Comparison of ENCODE assay signal across 8 mouse cellular contexts in genomic region chr2:156439666-156440462, GRCm38 (mm10). TPM values are rescaled to one million over a fixed set of nuclear protein-coding genes. Genes with fewer than 3 reads are reported as not detected.
DNase-seq lines count a peak whose midpoint lies in the region; ATAC-seq lines count a peak whose summit lies in the region.

No protein-coding gene starts in this region.

- no peaks in the 10 kb centered on the region for H3K9me3 ChIP-seq in intestine, embryonic 14.5 days (ENCODE audit: control insufficient read depth, low read length)
- H3K9me3 ChIP-seq in liver, embryonic 12.5 days (replicated peaks) = no peaks in the 10 kb centered on the region

- no peak overlapping the region for H3K4me3 ChIP-seq in intestine, embryonic 14.5 days (ENCODE audit: low read depth, low read length)
- no peak overlapping the region for H3K4me3 ChIP-seq in liver, embryonic 12.5 days

- no peak overlapping the region for H3K27ac ChIP-seq in intestine, embryonic 14.5 days (ENCODE audit: low read depth)
- H3K27ac ChIP-seq in liver, embryonic 12.5 days = peak overlapping the region; percentile 70

- WGBS in intestine, embryonic 14.5 days = 21% methylated on average over 11 of the region's 11 CpGs
- 35% methylated on average over 11 of the region's 11 CpGs for WGBS in liver, embryonic 12.5 days (ENCODE audit: insufficient replicate concordance)

- H3K36me3 ChIP-seq in intestine, embryonic 14.5 days (ENCODE audit: control insufficient read depth, insufficient read depth, low read length) = no peaks in the 10 kb centered on the region
- no peaks in the 10 kb centered on the region for H3K36me3 ChIP-seq in liver, embryonic 12.5 days

- DNase-seq in cerebellum, postnatal 10 days = peak; percentile 57 to 58
- DNase-seq in embryo, embryonic 10.5 days (ENCODE audit: low spot score) = peak; percentile 52
- no peak for DNase-seq in intestine, embryonic 14.5 days (ENCODE audit: low spot score)
- no peak for DNase-seq in left cerebral cortex, adult 9 months (ENCODE audit: low spot score in 2 of 2)
- no peak for DNase-seq in frontal cortex, adult 2 months (ENCODE audit: extremely low spot score in 1 of 2, low spot score in 1 of 2)
- no peak for DNase-seq in adrenal gland, adult 8-10 months

- no peak for ATAC-seq in cerebellum, adult (ENCODE audit: insufficient number of reproducible peaks, low FRiP score, low TSS enrichment)
- ATAC-seq in intestine, embryonic 14.5 days (replicated peaks; ENCODE audit: low FRiP score, low TSS enrichment, low read depth) = 0 out of 2 replicates have a peak, but pooled peaks have one; percentile 26
- ATAC-seq in liver, embryonic 12.5 days = peak; percentile 69

- H3K4me1 ChIP-seq in intestine, embryonic 14.5 days (replicated peaks; ENCODE audit: control insufficient read depth, insufficient read depth, low read length) = peaks cover 8% of the 10 kb centered on the region; the same call in 1 of the 2 replicates
- H3K4me1 ChIP-seq in liver, embryonic 12.5 days = peaks cover 29% of the 10 kb centered on the region

- 0 out of 2 replicates have a peak overlapping the region, but pooled peaks have one; percentile 2 for H3K9ac ChIP-seq in intestine, embryonic 14.5 days (ENCODE audit: low read length)
- no peak overlapping the region for H3K9ac ChIP-seq in liver, embryonic 12.5 days

- no peaks in the 10 kb centered on the region for H3K27me3 ChIP-seq in intestine, embryonic 14.5 days (replicated peaks; ENCODE audit: control insufficient read depth, insufficient read depth, low read length)
- H3K27me3 ChIP-seq in liver, embryonic 12.5 days (replicated peaks) = no peaks in the 10 kb centered on the region

- H3K4me2 ChIP-seq in intestine, embryonic 14.5 days (ENCODE audit: low read length) = no peak overlapping the region
- peak overlapping the region; percentile 27 for H3K4me2 ChIP-seq in liver, embryonic 12.5 days

RNA-seq across cellular contexts. Expression of gene Epb41l1, which starts 19.2 kb away (rescaled TPM):
- polyA plus RNA-seq in intestine, embryonic 14.5 days (2014; fragmentation: Nextera tagmentation; extraction: Ambion mirVana) = 4.2 and 4.4 TPM in 2 replicates
- 0.75 and 1.0 TPM in 2 replicates for polyA plus RNA-seq in liver, embryonic 12.5 days (2016; fragmentation: Nextera tagmentation; extraction: Ambion mirVana)
- 211 and 225 TPM in 2 replicates for polyA plus RNA-seq in frontal cortex, adult 2 months (2012; rRNA removed)
- 100 to 1,000 TPM in 2 of 4 experiments, 10 to 100 TPM in 2; 72.4 to 109 (median 91.3) TPM for total RNA-seq in adrenal gland, adult 8-10 months (2022)

Comparison
In these comparisons a context has a peak if more than half of its experiments do, and no peak if none do; other contexts are left out.
1. DNase-seq: peak in cerebellum, postnatal 10 days (2 of 2) and embryo, embryonic 10.5 days (single experiment); none in intestine, embryonic 14.5 days (single experiment), left cerebral cortex, adult 9 months (0 of 2), frontal cortex, adult 2 months (0 of 2) and adrenal gland, adult 8-10 months (single experiment).
2. RNA of gene Epb41l1, which starts 19.2 kb away (polyA plus RNA-seq): 211 to 225 TPM in frontal cortex, adult 2 months; 4.2 to 4.4 TPM in intestine, embryonic 14.5 days and 0.75 to 1.0 TPM in liver, embryonic 12.5 days; every median in the first group is over 10 times any median in the second.